Mouse (Mus musculus): Measurements from ENCODE around the gene 2310003L06Rik.

The 2310003L06Rik gene

GRCm38 (mm10) chr5:87969201-87969600 is at the start of gene 2310003L06Rik, which contains the start of gene Gm28434:
Gene 2310003L06Rik (plus strand): TSS chr5:87969459.
Gene Gm28434 (plus strand): TSS chr5:87969517.
- no peak for DNase-seq (ENCODE audit: low spot score in 2 of 2)

GRCm38 (mm10) chr5:87925372-87925771 is 43.9 kb upstream of the 2310003L06Rik start, which contains the start of gene Csn3:
Gene Csn3 (plus strand): TSS chr5:87925579.
- no peak for DNase-seq (ENCODE audit: low spot score in 2 of 2)

- no peak for DNase-seq (ENCODE audit: low spot score in 2 of 2)
These were observed 37.7 kb upstream of the 2310003L06Rik start for GRCm38 (mm10) chr5:87931603-87932002.

- DNase-seq (ENCODE audit: low spot score in 2 of 2), result no peak
These were observed 28.5 kb upstream of the 2310003L06Rik start for GRCm38 (mm10) chr5:87940752-87941151.

- DNase-seq (ENCODE audit: low spot score in 2 of 2), result no peak
These were observed 26.7 kb upstream of the 2310003L06Rik start for GRCm38 (mm10) chr5:87942515-87942914.

- DNase-seq (ENCODE audit: low spot score in 2 of 2), result no peak
These were observed 17.4 kb upstream of the 2310003L06Rik start for GRCm38 (mm10) chr5:87951836-87952235.

GRCm38 (mm10) chr5:87979139-87979538 is 9.9 kb downstream of the 2310003L06Rik start, which contains the start of gene Cabs1:
Gene Cabs1 (plus strand): TSS chr5:87979439.
- no peak for DNase-seq (ENCODE audit: low spot score in 2 of 2)

GRCm38 (mm10) chr5:87982468-87983214 is 13.4 kb downstream of the 2310003L06Rik start:
- no peak for DNase-seq (ENCODE audit: low spot score in 2 of 2)

- DNase-seq (ENCODE audit: low spot score in 2 of 2), result no peak
These were observed 33.0 kb downstream of the 2310003L06Rik start, which contains the start of gene Smr3a for GRCm38 (mm10) chr5:88002249-88002648. Gene Smr3a (plus strand): TSS chr5:88002549.

- no peak for DNase-seq (ENCODE audit: low spot score in 2 of 2)
These were observed 36.0 kb downstream of the 2310003L06Rik start for GRCm38 (mm10) chr5:88005241-88005640.
